Mouse (Mus musculus) thymus, postnatal 36 days (tissue): Measurements from ENCODE around the gene Mfsd7a.

Experiments used
- DNase-seq, 2 experiments: peaks; one replicate each; pipeline ENCODE4 v3.0.0; 2022; ENCODE audit warnings: mixed read lengths in 2 of 2

The Mfsd7a gene

DNA sequence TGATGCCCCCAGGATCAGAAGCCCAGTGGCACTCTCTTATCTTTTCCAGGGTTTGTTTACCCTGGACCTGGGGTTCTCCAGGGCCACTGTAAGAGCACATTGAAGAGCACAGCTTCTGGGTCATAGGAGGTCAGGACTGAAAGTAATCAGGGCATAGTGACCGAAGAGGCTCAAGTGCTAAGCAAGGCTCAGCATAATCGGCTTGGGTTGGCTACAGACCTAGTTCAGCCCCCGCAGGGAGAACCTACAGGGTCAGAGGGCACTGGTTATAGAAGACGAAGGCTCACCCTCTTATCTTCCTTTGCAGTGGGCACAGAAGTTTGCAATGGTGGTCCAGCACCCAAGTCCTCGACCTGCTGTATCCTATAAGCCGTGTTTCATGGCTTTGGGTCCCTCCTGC, 17.5 kb downstream of the Mfsd7a start:
- DNase-seq: no peak

DNA sequence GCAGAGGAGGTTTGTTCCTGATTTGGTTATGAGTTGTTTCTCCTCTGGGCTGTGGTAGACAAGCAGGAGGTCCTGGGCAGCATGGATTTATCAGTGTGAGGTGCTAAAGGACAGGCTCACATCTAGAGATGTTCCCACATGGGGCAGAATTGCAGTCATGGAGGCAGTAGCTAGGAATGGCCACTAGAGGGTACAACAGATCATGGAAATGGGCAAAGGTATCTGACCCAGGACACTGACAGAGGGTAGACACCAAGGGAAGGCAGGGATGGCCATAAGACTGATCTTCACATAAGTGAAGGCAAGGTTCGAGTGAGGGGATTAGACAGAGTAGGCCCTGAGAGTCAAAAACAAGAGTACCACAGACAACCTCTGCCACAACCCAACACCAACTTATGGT, 21.5 kb downstream of the Mfsd7a start:
- peak; percentile 24 to 43 for DNase-seq

DNA sequence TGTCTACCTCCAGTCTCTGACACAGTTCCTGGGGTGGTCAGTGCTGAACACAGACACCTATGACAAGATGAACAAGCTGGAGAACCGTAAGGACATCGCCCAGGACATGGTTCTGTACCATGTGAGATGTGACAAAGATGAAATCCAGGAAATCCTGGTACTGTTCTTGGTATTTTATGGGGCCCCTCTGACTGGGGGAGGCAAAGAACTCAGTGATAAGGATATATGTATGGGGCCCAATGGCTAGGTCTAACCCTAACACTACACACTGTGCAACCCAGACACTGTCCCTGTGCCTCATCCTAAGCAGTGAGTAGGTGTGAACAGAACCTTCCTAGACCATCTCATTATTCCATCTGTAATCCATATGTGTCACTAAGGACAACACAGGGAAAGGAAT, 25.3 kb downstream of the Mfsd7a start:
- DNase-seq: no peak

DNA sequence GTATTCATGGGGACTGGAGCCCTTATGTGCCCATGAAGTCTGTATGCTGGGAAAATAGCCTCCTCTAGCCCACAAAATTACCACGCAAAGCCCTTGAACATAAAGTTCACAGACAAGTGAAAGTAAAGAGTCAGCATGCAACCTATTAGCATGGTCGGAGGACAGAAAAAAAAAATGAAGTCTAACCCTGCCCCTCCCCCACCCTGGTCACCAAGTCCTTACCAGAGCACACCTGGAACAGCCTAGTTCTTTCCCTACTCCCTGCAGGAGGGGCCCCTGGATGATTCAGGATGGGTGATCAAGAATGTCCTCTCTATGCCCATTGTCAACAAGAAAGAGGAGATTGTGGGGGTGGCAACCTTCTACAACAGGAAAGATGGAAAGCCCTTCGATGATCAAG, 25.9 kb downstream of the Mfsd7a start:
- DNase-seq: no peak

DNA sequence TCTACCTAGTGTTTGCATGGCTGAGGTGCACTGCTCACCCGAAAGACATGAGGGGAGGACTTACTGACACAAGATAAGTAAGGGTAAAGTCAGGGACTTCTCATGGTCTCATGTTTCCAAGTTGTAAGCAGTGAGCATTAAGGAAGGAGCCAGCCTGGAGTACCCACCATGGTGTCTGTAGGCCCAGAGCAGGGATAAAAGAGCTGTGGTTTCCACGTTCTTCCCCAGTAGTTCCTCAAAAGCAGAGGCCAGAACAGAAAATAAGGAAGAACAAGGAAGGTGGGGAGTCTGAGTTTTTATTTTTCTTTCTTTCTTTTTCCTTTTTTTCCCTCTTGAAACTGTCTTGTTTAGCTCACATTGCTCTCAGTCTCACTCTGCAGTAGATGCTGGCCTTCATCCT, 34.0 kb downstream of the Mfsd7a start:
- DNase-seq: no peak

DNA sequence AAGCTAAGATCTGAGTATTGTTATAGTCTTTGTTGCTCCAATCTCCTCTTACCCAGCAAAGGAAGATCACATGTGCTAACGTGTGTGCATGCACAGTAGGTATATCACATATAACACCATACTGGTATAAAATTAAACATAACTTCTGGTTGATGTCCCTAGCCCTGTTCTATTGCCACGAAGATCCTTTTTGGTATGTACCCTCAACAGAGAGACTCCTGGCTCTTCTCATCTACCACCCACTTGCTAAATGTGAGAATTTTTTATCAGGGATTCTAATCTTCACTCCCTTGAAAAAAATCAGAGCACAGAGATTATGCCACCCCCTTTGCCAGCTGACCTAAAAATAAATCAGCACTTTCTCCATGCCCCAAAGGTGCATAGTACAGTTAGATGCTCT, 41.7 kb downstream of the Mfsd7a start:
- no peak for DNase-seq

DNA sequence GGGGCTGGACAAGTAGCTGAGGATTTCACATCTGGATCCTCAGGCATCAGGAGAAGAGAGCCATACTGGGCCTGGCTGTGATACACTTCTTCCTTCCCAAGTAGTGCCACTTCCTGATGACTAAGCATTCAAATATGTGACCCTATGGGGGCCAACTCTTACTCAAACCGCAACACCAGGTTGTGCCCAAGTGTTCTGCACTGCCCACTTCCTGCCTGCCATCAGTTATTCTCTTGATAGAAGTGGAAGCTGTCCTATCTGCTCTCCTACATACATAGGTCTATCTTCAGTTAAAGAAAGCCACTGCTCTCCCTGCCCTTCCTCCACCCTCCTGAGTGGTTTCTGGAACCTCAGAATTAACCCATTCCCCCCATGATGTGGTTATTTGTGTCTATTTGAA, 43.2 kb downstream of the Mfsd7a start:
- DNase-seq: no peak

DNA sequence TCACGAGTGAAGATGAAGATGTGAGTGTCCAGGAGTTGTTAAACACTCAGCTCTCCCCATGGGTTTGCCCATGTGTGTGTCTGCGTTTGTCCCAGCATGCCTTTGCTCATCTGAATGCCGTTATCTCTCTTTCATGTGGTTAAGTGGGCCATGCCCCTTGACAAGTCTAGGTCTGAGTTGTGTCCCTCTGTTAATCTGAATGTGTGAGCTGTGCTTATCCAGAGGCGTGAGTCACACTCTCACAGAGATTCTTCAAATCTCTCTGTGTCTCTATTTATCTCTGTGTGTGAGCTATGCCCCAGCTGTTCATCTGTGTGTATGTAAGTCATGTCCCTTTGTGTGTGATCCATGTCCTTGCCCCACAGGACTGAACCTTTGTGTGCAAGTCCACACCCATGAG, 45.2 kb downstream of the Mfsd7a start:
- DNase-seq: no peak
